Mouse (Mus musculus) urinary bladder, postnatal 25 days (tissue): ENCODE data around the gene Plaur.
"Not testable (repeated sequence)": the region's sequence is repeated elsewhere in the genome, so short reads cannot be mapped to it uniquely, and the experiment has no call there.

Experiments
- DNase-seq: peaks from one replicate; pipeline ENCODE4 v3.0.0; 2022; ENCODE audit warnings: low spot score

Gene Plaur

DNA sequence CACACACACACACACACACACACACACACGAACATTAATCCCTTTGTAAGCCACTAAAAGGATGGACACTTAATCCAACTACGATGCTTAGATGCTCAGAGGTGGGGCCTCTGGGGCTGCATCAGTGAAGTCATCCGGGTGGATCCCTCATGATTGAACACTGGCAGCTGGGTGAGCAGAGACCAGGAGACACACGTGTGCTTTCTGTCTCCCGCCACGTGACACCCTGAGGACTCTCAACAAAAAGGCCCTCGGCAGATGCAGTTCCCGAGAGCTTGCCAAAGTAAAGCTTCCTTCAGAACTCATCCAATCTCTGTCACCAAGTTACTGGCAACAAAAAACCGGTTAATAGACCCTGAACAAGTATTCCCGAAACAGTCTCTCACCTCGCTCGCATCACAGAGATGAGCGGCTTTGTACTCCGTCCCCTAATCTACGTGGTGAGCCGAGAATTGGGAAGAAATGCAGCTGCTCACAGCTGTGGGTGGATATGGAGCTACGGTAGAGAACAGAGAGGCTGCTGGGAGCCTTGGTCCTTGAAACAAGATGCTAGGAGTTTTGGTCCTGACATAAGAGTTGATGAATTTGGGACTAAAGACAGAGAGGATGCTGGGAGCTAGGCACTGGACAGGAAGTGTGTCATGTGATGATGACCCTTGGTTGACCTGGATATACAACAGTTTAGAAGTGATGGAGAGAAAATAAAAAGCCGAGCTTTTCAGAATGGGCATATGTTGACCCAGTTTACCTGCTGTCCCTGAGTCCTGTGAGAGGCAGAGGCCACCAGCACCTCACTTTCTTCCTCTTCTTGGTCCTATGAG, 18.0 kb downstream of the Plaur start:
- no peak for DNase-seq

DNA sequence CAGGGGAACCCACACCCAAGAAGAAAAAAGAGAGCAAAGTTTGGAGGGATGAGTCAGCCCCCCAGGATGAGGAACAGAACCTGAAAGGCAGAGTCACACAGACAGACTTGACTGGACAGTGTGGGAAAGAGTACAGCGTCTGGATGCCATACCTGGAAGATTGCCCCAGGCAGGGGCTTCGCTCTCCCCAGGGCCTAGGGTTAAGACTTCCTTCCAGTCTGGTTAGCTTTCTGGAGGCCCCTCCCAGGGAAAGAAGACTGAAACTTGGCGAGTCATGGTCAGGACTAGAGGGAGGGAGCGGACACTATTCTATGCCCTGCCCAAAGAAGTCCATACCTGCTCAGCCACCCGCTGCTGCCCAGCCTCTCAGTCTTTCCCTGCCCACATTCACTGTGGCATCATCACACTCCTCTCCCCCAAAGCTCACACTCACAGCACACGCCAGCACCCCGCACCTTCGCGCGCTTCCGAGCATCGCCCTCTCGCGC, 18.7 kb downstream of the Plaur start:
- no peak for DNase-seq

DNA sequence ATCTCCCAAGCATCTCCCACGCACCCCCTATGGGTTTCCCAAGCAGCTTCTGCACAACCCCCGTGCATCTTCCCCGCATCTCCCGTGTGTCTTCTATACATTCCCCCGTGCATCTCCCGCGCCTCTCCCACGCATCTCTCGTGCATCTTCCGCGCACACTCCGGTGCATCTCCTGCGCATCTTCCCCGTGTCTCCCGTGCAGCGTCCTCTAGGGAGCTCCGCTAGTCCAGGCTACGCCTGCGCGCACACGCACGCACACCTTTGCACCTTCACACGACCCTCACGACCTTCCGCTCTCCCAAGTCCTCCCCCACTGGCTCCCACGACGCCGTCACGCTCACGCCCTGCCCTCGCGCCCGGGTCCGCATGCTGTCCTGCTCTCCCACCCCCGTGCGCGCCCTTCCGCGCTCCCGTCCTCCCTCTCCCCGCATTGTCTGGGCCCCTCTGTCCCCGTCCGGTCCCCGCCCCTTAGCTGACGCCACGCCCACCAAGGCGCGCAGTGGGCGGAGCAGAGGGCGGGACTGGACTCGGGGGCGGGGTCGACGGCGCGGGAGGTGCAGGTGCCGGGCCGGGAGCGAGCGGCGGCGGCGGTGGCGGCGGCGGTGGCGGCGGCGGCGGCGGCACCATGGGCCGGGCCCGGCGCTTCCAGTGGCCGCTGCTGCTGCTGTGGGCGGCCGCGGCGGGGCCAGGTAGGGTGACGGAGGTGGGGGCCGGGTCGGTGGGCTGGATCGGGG, 19.4 kb downstream of the Plaur start, which contains the start of gene Cadm4:
Cadm4 (plus strand) TSS at position 550 of the 734 bp plus-strand sequence.
- DNase-seq, result peak; percentile 87

DNA sequence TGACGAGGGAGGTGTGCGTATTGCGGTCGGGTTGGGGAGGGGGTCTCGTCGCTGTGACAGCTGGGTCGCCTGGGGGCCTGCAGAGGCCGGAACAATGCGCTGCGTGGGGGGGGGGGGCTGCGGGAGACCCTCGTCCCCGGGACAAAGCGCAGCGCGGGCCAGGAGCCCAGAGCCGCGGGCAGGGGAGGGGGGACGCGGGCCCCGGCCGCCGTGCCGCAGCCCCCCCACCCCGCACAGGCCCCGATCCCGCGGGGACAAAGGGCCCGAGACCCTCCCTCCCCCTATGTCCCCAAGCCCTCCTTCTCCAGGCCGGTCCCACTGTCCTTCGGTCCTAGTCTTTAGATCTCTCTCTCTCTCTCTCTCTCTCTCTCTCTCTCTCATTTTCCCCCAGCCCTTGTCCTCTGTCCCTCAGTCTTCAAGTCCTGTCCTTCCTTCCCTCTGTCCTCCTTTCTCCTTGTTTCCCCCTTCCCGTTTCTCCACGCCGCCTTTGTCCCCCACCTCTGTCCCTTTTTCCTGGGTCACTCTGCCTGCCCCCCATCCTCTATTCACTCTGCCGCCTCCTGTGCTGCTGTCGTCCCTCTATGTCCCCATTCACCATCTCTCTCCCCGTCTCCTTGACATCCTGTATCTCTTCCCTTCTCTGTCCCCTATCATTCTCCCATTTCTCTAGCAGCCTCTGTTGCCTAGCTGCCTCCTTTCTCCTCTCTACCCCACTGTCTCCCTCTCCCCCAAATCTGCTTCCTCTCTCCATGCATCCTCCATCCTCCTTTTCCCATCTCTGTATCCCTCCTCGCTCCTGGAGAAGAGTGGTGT, 20.1 kb downstream of the Plaur start:
- no peak for DNase-seq

DNA sequence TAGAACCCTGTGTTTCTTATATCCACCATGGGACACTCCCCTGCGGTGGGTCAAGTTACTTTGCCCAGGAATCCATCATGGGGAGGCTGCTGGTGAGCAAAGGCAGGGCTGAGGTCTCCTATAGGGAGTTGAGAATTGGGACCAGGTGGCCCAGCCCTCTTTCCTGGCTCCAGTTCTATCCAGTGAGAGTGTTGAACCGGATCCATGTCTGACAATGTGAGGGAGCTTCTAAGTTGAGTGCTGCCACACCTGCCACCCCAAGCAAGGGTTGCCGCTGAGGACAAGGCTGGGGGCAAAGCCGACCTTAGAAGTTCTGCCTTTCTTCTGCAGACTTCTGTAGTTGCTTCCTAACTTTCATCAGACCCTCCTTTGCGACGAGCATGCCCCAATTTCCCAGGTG, 21.0 kb downstream of the Plaur start:
- not testable (repeated sequence) for DNase-seq

DNA sequence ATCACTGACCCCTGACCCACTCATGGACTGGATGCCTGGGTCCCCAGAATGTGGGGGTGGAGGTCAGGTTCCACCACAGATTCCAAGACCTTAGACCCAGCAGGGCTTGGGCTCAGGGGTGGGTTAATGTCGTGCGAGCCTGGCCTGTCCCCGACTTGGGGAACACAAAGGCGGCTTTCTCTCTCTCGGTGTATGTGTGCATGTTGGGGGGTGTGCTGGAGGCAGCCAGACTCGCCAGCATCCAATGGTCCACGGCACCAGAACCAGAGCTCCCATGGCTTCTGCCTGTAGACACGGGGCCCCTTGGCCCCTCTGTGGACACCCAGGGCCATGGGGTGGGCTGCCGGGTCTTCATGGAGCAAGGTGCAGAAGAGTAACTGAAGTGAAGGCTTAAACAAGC, 23.2 kb downstream of the Plaur start:
- DNase-seq, result no peak

DNA sequence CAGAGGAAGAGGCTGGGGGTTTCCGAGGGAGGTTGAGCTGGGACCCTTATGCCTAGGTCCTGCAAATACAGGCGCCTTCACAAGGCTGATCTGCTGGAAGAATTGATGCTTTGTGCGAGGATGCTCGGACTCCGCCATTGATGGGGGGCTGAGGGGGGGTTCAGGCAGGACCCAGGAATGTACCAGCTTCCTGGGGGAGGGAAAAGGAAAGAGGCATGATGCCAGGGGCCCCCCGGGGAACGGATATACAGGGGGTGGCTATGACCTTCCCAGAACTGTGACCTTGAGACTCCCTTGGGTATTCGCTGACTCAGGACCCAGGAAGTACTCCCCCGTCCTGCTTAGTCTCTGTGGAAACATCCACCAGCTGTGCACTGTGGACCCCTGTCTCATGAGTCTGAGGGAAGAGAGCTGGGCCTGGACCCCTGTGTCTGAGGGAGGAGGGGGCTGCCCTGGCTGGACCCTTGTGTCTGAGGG, 24.4 kb downstream of the Plaur start:
- DNase-seq, result no peak

DNA sequence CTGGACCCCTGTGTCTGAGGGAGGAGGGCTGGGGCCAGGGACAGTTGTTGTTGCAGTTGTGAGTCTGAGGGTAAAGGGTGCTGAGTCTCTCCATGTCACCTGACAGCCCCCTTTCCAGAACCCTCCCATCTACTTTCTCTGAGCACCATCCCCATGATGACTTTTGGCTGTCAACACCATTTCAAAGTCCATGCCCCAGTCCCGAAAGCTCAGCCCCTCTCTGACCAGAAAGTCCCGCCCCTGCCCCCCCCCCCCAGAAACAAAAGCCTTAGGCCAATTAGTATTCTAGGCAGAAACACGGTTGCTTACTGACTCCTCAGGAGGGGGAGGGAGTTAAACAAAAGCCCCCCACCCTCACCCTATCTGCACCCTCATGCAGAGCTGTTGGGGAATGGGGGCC, 25.1 kb downstream of the Plaur start:
- no peak for DNase-seq

DNA sequence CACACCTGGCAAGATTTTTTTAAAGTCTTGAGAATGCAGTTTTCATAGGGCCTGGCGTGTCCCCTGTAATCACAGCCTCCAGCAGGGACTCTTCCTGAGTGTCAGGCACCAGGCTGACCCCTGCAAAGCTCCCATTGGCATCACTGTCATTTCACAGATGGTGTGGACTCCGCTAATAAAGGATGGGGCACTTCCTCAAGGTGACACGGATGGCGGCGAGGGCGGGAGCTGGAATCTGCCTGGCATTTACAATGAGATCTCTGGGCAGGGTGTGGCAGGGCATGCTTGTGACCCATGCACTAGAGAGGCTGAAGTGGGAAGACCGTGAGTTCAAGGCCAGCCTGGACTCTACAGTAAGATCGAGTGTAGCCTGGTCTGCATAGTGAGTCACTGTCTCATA, 26.0 kb downstream of the Plaur start:
- no peak for DNase-seq

DNA sequence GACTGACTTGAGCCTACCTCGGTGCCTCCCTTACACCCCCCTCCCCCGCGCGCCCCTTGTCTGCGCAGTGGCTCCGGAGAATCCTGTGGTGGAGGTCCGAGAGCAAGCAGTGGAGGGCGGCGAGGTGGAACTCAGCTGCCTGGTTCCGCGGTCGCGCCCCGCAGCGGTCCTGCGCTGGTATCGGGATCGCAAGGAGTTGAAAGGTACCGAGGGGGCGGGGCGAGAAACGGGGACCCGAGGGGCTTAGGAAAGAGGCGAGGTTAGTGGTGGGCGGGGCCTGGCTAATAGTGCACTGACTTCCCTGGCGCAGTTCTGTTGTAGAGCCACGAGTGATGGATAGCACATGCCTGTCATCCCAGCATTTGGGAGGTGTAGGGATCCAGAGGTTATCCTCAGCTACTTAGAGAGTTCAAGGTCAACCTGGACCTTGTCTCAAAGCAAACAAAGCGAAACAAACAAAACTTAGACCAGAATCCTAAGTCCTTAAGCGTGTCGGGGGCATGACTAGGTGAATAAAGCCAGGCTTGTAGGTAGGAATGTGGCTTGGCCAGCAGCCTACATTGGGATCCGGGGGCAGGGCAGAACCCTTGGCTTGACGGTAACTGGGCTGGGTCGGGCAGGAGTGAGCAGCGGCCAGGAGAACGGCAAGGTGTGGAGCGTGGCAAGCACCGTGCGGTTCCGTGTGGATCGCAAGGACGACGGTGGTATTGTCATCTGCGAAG, 37.7 kb downstream of the Plaur start:
- no peak for DNase-seq

DNA sequence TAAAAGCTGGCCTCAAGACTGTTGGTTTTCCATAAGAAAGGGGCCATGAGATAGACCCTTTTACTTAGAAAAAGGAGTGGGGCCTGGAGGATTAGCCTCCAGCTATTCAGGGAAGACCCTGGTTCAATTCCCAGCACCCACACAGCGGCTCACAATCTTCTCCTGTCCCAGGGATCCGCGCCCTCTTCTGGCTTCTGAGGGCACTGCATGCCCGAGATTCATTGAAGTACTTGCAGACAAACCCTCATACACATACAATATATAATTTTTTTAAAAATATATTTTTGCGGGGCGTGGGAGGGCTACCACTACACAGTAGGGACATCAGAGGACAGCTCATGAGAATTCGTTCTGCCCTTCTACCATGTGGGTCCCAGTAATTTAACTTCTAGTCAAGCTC, 38.6 kb downstream of the Plaur start:
- DNase-seq, result no peak

DNA sequence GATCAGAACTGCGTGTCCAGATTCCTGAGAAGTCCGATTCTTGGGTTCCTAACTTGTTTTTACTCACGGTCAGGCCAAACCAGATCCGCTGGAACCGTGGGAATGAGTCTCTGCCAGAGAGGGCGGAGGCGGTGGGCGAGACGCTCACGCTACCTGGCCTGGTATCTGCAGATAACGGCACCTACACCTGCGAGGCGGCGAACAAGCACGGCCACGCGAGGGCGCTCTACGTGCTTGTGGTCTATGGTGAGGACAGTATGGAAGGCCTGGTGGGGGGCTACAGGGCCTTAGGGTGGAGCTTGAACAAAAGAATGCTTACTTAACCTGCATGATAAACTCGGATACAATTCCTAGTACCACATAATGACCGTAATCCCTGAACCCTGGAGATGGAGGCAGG, 39.2 kb downstream of the Plaur start:
- no peak for DNase-seq

DNA sequence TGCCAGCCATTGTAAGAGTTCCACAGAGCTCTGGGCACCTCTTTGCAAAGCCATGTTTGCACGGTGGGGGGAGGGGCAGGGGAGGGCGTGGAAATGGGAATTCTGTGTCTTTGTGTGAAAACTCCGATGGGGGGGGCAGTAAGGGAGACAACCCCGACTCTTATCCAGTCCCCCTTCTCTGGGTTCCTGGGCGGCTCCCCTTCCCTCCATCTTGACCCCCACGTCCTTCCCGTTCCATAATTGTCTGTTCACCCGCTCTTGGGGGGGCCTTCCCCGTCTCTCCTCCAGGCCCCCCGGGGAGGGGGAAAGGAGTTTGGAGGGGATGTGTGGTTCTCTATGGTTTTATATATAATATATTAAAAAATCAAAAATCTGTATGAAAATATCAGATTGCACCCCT, 41.7 kb downstream of the Plaur start:
- DNase-seq, result no peak

DNA sequence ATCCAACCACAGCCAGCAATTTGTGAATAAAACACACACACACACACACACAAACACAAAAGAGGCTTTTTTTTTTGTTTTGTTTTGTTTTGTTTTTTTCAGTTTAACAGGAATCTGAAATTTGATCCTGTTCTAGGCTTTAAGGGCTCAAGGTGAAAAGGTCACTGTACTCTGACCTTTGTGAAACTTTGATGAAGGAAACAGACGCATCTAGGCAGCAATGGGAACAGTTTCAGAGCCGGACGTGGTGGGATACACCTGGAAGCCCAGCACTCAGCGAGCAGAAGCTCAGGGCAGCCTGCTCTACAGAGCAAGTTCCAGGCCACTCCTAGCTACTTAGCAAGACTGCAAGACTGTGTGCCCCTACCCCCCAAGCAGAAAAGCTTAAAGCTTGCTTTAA, 42.6 kb downstream of the Plaur start:
- no peak for DNase-seq

DNA sequence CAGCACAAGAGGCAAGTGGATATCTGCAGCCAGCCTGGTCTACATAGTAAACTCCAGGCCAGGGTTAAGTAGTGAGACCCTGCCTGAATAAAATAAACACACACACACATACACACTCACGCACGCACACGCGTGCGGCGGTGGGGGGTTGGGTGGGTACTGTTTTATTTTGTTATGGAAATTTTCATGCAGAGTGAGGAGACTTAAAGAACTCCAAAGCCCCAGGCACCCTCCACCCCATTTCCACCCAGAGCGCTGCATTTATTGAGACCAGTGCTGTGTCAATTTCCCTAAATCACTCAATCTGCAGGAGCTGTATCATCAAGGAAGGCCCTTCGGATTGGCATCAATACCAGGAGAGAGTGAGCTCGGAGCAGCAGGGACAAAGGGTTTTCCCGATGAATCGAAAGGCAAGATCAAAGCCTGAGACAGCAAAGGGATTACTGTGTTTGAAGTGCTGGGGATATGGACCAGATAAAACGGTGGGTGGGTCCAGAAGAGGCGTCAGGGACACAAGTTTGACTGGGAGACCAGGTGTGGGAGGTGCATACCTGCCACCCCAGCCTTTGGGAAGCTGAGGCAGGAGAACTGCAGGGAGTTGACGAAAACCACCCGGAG, 43.3 kb downstream of the Plaur start:
- DNase-seq, result no peak

DNA sequence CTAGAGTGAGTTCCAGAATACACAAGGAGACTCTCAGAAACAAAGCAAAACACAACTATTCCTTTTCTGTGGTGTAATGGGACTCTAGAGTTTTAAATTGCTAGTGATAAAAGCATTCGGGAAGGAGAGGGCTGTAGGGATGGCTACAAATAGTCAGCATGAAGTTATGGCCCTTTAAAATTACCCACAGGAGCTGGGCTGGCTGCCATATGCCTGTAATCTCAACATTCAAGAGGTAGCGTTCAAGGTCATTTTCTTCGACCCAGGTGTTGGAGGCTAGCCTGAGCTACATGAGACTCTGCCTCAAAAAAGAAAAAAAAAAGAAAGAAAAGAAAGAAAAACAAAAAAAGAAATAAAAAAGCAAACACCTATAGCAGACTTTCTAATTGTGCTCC, 43.8 kb downstream of the Plaur start:
- no peak for DNase-seq

DNA sequence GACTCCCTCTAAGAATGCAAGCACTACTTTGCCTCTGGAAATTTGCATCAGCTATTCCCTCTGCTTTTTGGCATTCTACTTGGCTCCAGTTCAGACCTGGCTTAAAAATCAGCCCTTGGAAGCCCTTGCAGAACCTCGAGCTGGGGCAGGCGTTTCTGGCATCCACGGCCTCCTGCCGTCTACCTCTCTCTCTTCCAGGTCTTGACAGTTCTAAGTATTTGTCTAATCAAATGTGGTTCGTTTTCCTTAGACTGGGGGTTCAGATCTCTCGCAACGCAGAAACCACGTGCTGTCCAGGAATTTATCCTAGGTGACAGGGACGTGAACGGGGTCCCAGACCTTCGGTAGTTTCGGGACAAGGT, 44.2 kb downstream of the Plaur start:
- DNase-seq, result no peak

DNA sequence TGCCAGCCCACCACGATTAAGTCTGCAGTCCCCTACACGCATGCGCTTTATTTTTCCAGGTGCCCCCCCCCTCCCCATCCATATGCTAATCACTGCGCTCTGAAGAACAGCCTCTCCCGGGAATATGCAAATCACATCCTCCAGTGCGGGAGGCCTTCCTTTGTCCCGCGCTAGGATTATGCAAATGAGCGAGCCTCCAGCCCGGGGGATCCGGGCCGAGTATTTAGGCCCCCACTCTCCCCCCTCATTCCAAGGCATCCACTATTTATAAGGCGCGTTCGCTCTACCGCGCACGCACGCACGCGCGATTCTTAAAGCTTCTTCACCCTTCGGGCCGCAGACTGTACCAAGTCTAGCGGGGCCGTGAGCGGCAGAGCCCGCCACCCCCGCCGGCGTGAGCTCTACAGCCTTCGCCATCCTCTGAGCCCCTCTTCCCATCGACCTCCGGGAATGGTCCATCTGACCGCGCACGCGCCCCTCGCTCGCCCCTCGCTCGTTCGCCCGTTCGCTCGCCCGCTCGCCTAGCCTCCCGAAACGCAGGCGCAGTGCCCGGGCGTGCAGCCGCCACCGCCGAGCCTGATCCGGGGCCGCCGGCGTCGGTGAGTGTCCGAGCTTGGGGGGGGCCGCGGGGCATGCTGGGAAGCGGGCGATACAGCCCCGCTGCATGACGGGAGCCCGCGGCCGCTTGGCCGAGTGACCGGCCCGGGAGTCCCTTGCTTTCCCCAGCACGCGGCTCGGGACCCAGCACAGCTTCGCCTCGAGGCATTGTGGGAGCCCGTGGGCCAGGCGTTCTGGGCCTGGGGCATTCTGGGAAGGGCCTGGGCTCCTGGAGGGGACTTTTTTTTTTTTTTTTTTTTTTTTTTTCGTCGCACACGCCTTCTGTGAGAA, 44.8 kb downstream of the Plaur start, which contains the start of gene Zfp428:
Zfp428 (plus strand) TSS at position 169 of the 888 bp plus-strand sequence.
- peak; percentile 83 for DNase-seq

DNA sequence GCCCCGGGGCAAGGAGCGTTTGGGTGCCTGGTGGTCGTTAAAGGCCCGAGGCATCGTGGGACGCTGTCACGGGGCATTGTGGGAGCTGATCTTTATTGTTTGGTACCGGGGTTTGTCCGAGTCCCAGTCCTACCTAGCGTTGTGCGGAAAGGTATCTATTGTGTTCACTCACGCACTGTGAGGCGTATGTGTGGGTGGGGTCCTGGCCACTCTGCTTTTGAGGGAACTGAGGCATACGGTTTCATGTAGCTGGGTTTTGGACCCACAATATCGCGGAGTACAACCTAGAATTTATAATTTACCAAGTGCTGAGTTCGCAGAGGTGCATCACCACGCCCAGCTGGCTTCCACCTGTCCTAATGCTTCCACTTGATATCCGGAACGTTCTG, 45.4 kb downstream of the Plaur start:
- no peak for DNase-seq

DNA sequence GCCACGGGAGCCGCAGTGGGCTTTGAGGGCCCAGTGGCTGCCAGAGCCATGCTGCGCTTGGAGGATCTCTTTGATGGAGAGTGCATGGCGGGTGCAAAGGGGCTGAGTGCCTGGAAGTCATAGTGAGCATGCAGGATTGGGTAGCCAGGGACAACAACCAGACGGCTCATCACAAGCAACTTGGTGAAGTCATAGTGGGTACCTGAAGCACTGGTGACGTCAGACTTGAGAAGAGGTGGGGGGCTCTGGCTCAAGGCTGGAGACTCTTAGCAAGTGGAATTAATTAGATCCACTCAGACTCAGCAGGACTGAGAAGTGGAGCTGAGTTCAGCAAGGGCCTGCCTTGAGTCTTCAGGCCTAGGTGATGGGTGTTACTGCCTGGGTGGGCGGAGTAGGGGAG, 50.1 kb downstream of the Plaur start, which contains the start of gene AC161166.1:
AC161166.1 (minus strand) TSS at position 101 of the 400 bp plus-strand sequence.
- DNase-seq, result no peak
